Mouse (Mus musculus) kidney, postnatal 0 days (tissue): ENCODE results near the gene Lmod2. TPM values are rescaled to one million over a fixed set of nuclear protein-coding genes. Genes with fewer than 3 reads are reported as not detected.

Experiments used
- ATAC-seq: fragments of 200-750 bp; cut with Nextera tagmentation; replicated peaks from 2 replicates; pipeline ENCODE4 v1.8.0; 2017; ENCODE audit warnings: low read depth, moderate number of reproducible peaks, moderate TSS enrichment, moderate library complexity; ENCODE audit not compliant: low FRiP score
- DNase-seq: peaks from one replicate; pipeline ENCODE4 v3.0.0-alpha.2; 2016; ENCODE audit warnings: low spot score
- H3K27ac ChIP-seq: fragments of 300-500 bp; sonication (generic); 2 replicates; pipeline ENCODE4 v1.5.1; 2014; ENCODE audit warnings: mild to moderate bottlenecking
- H3K27me3 ChIP-seq: fragments of 300-500 bp; sonication (generic); 2 replicates; pipeline ENCODE4 v1.6.1; 2014; ENCODE audit warnings: low read length, mixed read lengths; ENCODE audit not compliant: insufficient read depth
- H3K36me3 ChIP-seq: fragments of 300-500 bp; sonication (generic); 2 replicates; pipeline ENCODE4 v1.6.1; 2014; ENCODE audit warnings: low read length, mixed read lengths; ENCODE audit not compliant: insufficient read depth
- H3K4me1 ChIP-seq: fragments of 300-500 bp; sonication (generic); replicated peaks from 2 replicates; pipeline ENCODE4 v1.6.1; 2014; ENCODE audit warnings: antibody characterized with exemption, low read length, mixed read lengths; ENCODE audit not compliant: insufficient read depth
- H3K4me2 ChIP-seq: fragments of 300-500 bp; sonication (generic); 2 replicates; pipeline ENCODE4 v1.6.1; 2014; ENCODE audit warnings: mild to moderate bottlenecking, low read length, moderate library complexity, mixed read lengths
- H3K4me3 ChIP-seq: fragments of 300-500 bp; sonication (generic); replicated peaks from 2 replicates; pipeline ENCODE4 v1.5.1; 2014; ENCODE audit warnings: low read depth, low read length
- H3K9ac ChIP-seq: fragments of 300-500 bp; sonication (generic); 2 replicates; pipeline ENCODE4 v1.6.1; 2014; ENCODE audit warnings: low read depth, low read length
- H3K9me3 ChIP-seq: fragments of 300-500 bp; sonication (generic); replicated peaks from 2 replicates; pipeline ENCODE4 v1.6.1; 2016; ENCODE audit warnings: low read length, inconsistent platforms, mixed read lengths
- CTCF ChIP-seq: IDR thresholded peaks from 2 replicates; pipeline ENCODE4 v1.5.1; 2016; ENCODE audit warnings: antibody characterized with exemption, low read depth, mild to moderate bottlenecking, moderate library complexity
- WGBS: fragments of 180-500 bp; shearing (Covaris S2); extraction: QIAGEN DNeasy Blood & Tissue Kit; methylation state at CpG from one replicate; pipeline ENCODE4 v1.1.7; 2014; 5-methylcytosine and 5-hydroxymethylcytosine counted together
- polyA plus RNA-seq: library from polyadenylated mRNA; unstranded; fragments of >200 nt; fragmentation: Nextera tagmentation; extraction: Ambion mirVana; gene quantifications from 2 replicates; pipeline ENCODE4 v1.2.1, GENCODE M21; 2015

The Lmod2 gene
- polyA plus RNA-seq, 1 experiment from 2014 or later, result not detected

GRCm38 (mm10) chr6:24568963-24569362 is 28.6 kb upstream of the Lmod2 start:
- Histone ChIP-seq H3K4me1 (no peaks in the 10 kb centered on the region), H3K36me3 (no peaks in the 10 kb centered on the region), H3K27ac (no peak overlapping the region), H3K4me3 (no peak overlapping the region), H3K9me3 (no peaks in the 10 kb centered on the region), H3K9ac (no peak overlapping the region), H3K27me3 (no peaks in the 10 kb centered on the region), H3K4me2 (no peak overlapping the region)
- peak; percentile 64 for TF ChIP-seq CTCF
- ATAC-seq, result no peak
- DNase-seq, result peak; percentile 34
- 74% methylated on average over 5 of the region's 5 CpGs for WGBS

- DNase-seq (no peak), ATAC-seq (no peak)
- Histone ChIP-seq H3K27me3 (no peaks in the 10 kb centered on the region), H3K27ac (no peak overlapping the region), H3K4me3 (no peak overlapping the region), H3K9ac (no peak overlapping the region), H3K9me3 (no peaks in the 10 kb centered on the region; the same call in 1 of the 2 replicates), H3K4me1 (no peaks in the 10 kb centered on the region), H3K4me2 (no peak overlapping the region), H3K36me3 (no peaks in the 10 kb centered on the region)
- WGBS, result 79% methylated on average over 1 of the region's 1 CpGs
- no peak for TF ChIP-seq CTCF
Observed at GRCm38 (mm10) chr6:24569711-24570110, 27.9 kb upstream of the Lmod2 start.

- no peaks in the 10 kb centered on the region for H3K4me1 ChIP-seq
- no peak overlapping the region for H3K4me2 ChIP-seq
- DNase-seq (no peak), ATAC-seq (no peak)
- TF ChIP-seq CTCF, result no peak
- no peak overlapping the region for H3K27ac ChIP-seq
- no peaks in the 10 kb centered on the region for H3K36me3 ChIP-seq
- no peak overlapping the region for H3K9ac ChIP-seq
- WGBS, result 72% methylated on average over 11 of the region's 11 CpGs
- H3K4me3 ChIP-seq, result no peak overlapping the region
- H3K27me3 ChIP-seq, result no peaks in the 10 kb centered on the region
- no peaks in the 10 kb centered on the region; the same call in 1 of the 2 replicates for H3K9me3 ChIP-seq
Observed at GRCm38 (mm10) chr6:24570278-24570677, 27.3 kb upstream of the Lmod2 start.

GRCm38 (mm10) chr6:24571126-24571525 is 26.4 kb upstream of the Lmod2 start:
- TF ChIP-seq CTCF, result no peak
- Histone ChIP-seq H3K4me1 (no peaks in the 10 kb centered on the region), H3K9ac (no peak overlapping the region), H3K4me3 (no peak overlapping the region), H3K27ac (peak overlapping the region; percentile 26; the same call in 1 of the 2 replicates), H3K9me3 (no peaks in the 10 kb centered on the region; the same call in 1 of the 2 replicates), H3K4me2 (no peak overlapping the region), H3K36me3 (no peaks in the 10 kb centered on the region), H3K27me3 (no peaks in the 10 kb centered on the region)
- ATAC-seq (no peak), DNase-seq (peak; percentile 36)
- WGBS, result 71% methylated on average over 6 of the region's 6 CpGs

- DNase-seq, result no peak
- 85% methylated on average over 14 of the region's 14 CpGs for WGBS
- Histone ChIP-seq H3K4me1 (no peaks in the 10 kb centered on the region), H3K27me3 (no peaks in the 10 kb centered on the region), H3K9me3 (no peaks in the 10 kb centered on the region; the same call in 1 of the 2 replicates), H3K27ac (no peak overlapping the region), H3K9ac (no peak overlapping the region), H3K4me3 (no peak overlapping the region), H3K4me2 (no peak overlapping the region), H3K36me3 (no peaks in the 10 kb centered on the region)
- TF ChIP-seq CTCF, result no peak
- ATAC-seq, result no peak
Observed at GRCm38 (mm10) chr6:24572431-24572830, 25.1 kb upstream of the Lmod2 start.

GRCm38 (mm10) chr6:24573319-24573718 is 24.2 kb upstream of the Lmod2 start:
- ATAC-seq, result no peak
- Histone ChIP-seq H3K4me3 (no peak overlapping the region), H3K4me1 (no peaks in the 10 kb centered on the region), H3K9ac (no peak overlapping the region), H3K27ac (no peak overlapping the region), H3K36me3 (no peaks in the 10 kb centered on the region), H3K9me3 (no peaks in the 10 kb centered on the region; the same call in 1 of the 2 replicates), H3K4me2 (no peak overlapping the region), H3K27me3 (no peaks in the 10 kb centered on the region)
- no peak for DNase-seq
- no peak for TF ChIP-seq CTCF

GRCm38 (mm10) chr6:24583456-24583855 is 14.1 kb upstream of the Lmod2 start:
- Histone ChIP-seq H3K9me3 (no peaks in the 10 kb centered on the region), H3K9ac (no peak overlapping the region), H3K4me1 (no peaks in the 10 kb centered on the region), H3K4me3 (no peak overlapping the region), H3K36me3 (no peaks in the 10 kb centered on the region), H3K27me3 (no peaks in the 10 kb centered on the region), H3K27ac (no peak overlapping the region), H3K4me2 (no peak overlapping the region)
- no peak for DNase-seq
- ATAC-seq, result no peak
- 85% methylated on average over 3 of the region's 3 CpGs for WGBS
- no peak for TF ChIP-seq CTCF
